Mouse (Mus musculus): ENCODE measurements around the gene Nfia. TPM values are rescaled to one million over a fixed set of nuclear protein-coding genes. Genes with fewer than 3 reads are reported as not detected.

Gene Nfia
- polyA plus RNA-seq, 1 experiment, result 8.1 TPM

DNA sequence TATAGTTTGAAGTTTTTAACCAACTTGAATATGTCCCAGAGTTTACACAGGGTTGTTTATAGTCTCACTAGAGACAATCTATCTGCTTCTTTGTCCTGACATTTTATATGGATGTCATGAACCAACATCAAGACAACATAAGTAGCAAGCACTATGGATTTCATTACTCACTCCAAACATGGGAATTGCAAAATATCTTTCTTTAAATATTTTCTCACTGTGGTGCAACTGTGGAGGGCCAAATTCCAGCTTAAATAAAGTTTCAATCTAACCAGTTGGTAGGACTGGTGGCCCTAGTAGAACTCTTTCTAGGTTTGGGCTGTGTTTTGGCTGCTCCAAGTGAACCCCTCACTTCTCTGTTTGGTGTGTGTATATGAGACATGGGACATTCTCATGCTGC, 43.5 kb downstream of the Nfia start:
- Histone ChIP-seq H3K27me3 (ENCODE audit: control insufficient read depth, insufficient read depth, low read length) (no peaks in the 10 kb centered on the region), H3K4me3 (ENCODE audit: control insufficient read depth, low read depth, low read length) (no peak overlapping the region)
- TF ChIP-seq POLR2A (IDR thresholded peaks at IDR 0.05; ENCODE audit: control insufficient read depth, low read depth, low read length) (no peak), CTCF (IDR thresholded peaks at IDR 0.05; ENCODE audit: control insufficient read depth, insufficient read depth, insufficient replicate concordance, low read depth, low read length) (no peak)

GRCm38 (mm10) chr4:97816753-97817152, 44.2 kb downstream of the Nfia start:
- Histone ChIP-seq H3K36me3 (ENCODE audit: control insufficient read depth, insufficient read depth, low read length) (no peaks in the 10 kb centered on the region), H3K4me1 (ENCODE audit: control insufficient read depth, insufficient read depth, low read length) (no peaks in the 10 kb centered on the region), H3K4me3 (ENCODE audit: control insufficient read depth, low read depth, low read length) (no peak overlapping the region), H3K27me3 (ENCODE audit: control insufficient read depth, insufficient read depth, low read length) (no peaks in the 10 kb centered on the region), H3K27ac (ENCODE audit: control insufficient read depth, insufficient read depth, low read depth, low read length) (no peak overlapping the region)
- TF ChIP-seq POLR2A (IDR thresholded peaks at IDR 0.05; ENCODE audit: control insufficient read depth, low read depth, low read length), result no peak
- no peak for TF ChIP-seq CTCF (IDR thresholded peaks at IDR 0.05; ENCODE audit: control insufficient read depth, insufficient read depth, insufficient replicate concordance, low read depth, low read length)

More for the DNA sequence above, 43.5 kb downstream of the Nfia start:
- Histone ChIP-seq H3K36me3 (ENCODE audit: control insufficient read depth, insufficient read depth, low read length) (no peaks in the 10 kb centered on the region), H3K27ac (ENCODE audit: control insufficient read depth, insufficient read depth, low read depth, low read length) (no peak overlapping the region), H3K4me1 (ENCODE audit: control insufficient read depth, insufficient read depth, low read length) (no peaks in the 10 kb centered on the region)

DNA sequence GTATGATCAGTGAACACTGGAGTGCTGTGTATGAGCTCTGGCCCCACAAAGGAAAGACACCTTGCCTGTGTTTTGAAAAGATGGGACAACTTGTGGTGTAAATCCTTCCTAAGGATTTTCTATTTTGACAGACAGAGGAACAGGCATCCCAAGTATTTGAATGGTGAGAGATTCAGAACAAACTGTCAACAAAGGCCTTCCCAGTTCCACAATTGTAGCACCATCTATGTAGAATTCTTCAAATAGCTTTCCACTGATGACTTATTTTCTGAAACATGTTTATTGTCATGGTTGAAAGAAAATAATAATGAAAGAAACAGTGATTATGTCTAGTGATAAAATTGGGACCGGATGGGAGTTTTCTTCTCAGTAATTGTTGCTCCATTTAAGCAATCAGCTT, 45.2 kb downstream of the Nfia start:
- H3K4me1 ChIP-seq (ENCODE audit: control insufficient read depth, insufficient read depth, low read length), result no peaks in the 10 kb centered on the region
- no peak overlapping the region for H3K4me3 ChIP-seq (ENCODE audit: control insufficient read depth, low read depth, low read length)
- TF ChIP-seq POLR2A (IDR thresholded peaks at IDR 0.05; ENCODE audit: control insufficient read depth, low read depth, low read length), result no peak
- no peak for TF ChIP-seq CTCF (IDR thresholded peaks at IDR 0.05; ENCODE audit: control insufficient read depth, insufficient read depth, insufficient replicate concordance, low read depth, low read length)
- no peaks in the 10 kb centered on the region for H3K36me3 ChIP-seq (ENCODE audit: control insufficient read depth, insufficient read depth, low read length)
- no peaks in the 10 kb centered on the region for H3K27me3 ChIP-seq (ENCODE audit: control insufficient read depth, insufficient read depth, low read length)
- no peak overlapping the region for H3K27ac ChIP-seq (ENCODE audit: control insufficient read depth, insufficient read depth, low read depth, low read length)

DNA sequence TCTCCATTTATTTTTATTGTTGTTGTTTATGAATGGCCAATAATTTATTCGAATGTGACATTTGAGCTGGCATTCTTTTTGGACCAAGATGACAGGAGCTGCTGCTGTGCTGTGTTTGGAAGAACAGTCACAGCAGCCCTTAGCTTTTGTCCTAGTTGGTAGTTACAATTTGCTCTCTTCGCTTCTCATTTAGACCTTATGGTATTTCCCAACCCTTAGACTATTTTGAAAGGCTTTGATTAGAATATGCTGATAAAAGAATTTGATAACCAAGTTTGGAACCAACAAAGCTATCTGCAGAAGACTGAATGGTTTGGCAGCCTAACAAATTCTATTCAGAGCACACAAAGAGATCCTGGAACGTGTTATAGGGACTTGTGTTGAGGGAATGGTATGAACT, 46.0 kb downstream of the Nfia start:
- TF ChIP-seq CTCF (IDR thresholded peaks at IDR 0.05; ENCODE audit: control insufficient read depth, insufficient read depth, insufficient replicate concordance, low read depth, low read length), result no peak
- TF ChIP-seq POLR2A (IDR thresholded peaks at IDR 0.05; ENCODE audit: control insufficient read depth, low read depth, low read length), result no peak
- no peak overlapping the region for H3K4me3 ChIP-seq (ENCODE audit: control insufficient read depth, low read depth, low read length)
- no peaks in the 10 kb centered on the region for H3K4me1 ChIP-seq (ENCODE audit: control insufficient read depth, insufficient read depth, low read length)
- no peaks in the 10 kb centered on the region for H3K27me3 ChIP-seq (ENCODE audit: control insufficient read depth, insufficient read depth, low read length)
- H3K36me3 ChIP-seq (ENCODE audit: control insufficient read depth, insufficient read depth, low read length), result no peaks in the 10 kb centered on the region
- no peak overlapping the region for H3K27ac ChIP-seq (ENCODE audit: control insufficient read depth, insufficient read depth, low read depth, low read length)

GRCm38 (mm10) chr4:97819101-97819500, 46.6 kb downstream of the Nfia start:
- Histone ChIP-seq H3K27me3 (ENCODE audit: control insufficient read depth, insufficient read depth, low read length) (no peaks in the 10 kb centered on the region), H3K36me3 (ENCODE audit: control insufficient read depth, insufficient read depth, low read length) (no peaks in the 10 kb centered on the region), H3K4me3 (ENCODE audit: control insufficient read depth, low read depth, low read length) (no peak overlapping the region), H3K27ac (ENCODE audit: control insufficient read depth, insufficient read depth, low read depth, low read length) (no peak overlapping the region), H3K4me1 (ENCODE audit: control insufficient read depth, insufficient read depth, low read length) (no peaks in the 10 kb centered on the region)
- TF ChIP-seq POLR2A (IDR thresholded peaks at IDR 0.05; ENCODE audit: control insufficient read depth, low read depth, low read length), result no peak
- TF ChIP-seq CTCF (IDR thresholded peaks at IDR 0.05; ENCODE audit: control insufficient read depth, insufficient read depth, insufficient replicate concordance, low read depth, low read length), result no peak

DNA sequence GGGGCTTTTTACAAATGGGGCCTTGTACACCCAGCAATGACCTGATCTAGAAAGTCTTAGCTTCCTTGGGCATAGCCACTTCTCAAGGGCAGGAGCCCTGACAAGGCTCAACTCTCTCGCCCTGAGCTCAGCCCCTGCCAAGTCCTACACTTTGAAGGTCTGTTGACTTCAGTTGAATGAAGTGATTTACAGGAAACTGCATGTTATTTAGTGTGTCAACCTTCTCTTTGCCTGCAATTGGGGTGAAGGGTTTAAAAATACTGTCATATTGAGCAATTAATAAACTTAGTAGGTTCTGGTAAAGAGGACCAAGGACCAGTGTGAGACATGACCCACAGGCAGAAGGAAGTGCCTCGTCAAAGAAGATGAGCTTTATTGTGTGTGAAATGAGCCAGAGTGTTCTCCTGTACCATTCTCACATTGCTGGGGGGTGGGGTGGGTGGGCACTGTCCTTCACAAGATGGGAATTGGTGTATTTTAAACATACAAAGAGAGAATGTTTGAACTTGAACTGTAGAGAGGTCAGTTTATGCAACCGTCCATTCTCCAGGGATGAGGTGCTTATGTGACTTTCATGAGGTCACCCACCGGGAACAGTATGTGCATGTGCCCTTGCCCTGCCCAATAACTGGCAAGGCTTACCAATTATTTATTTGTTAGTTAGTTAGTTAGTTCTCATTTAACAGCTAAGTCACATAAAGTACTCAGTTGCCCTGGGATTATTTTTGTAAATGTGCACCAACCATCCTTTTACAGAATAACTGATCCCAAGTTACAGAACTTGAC, 48.1 kb downstream of the Nfia start:
- TF ChIP-seq CTCF (IDR thresholded peaks at IDR 0.05; ENCODE audit: control insufficient read depth, insufficient read depth, insufficient replicate concordance, low read depth, low read length), result no peak
- no peak for TF ChIP-seq POLR2A (IDR thresholded peaks at IDR 0.05; ENCODE audit: control insufficient read depth, low read depth, low read length)
- H3K36me3 ChIP-seq (ENCODE audit: control insufficient read depth, insufficient read depth, low read length), result no peaks in the 10 kb centered on the region
- no peak overlapping the region for H3K27ac ChIP-seq (ENCODE audit: control insufficient read depth, insufficient read depth, low read depth, low read length)
- no peaks in the 10 kb centered on the region for H3K4me1 ChIP-seq (ENCODE audit: control insufficient read depth, insufficient read depth, low read length)
- H3K4me3 ChIP-seq (ENCODE audit: control insufficient read depth, low read depth, low read length), result no peak overlapping the region
- no peaks in the 10 kb centered on the region for H3K27me3 ChIP-seq (ENCODE audit: control insufficient read depth, insufficient read depth, low read length)

GRCm38 (mm10) chr4:97821556-97822251, 49.2 kb downstream of the Nfia start:
- Histone ChIP-seq H3K4me1 (ENCODE audit: control insufficient read depth, insufficient read depth, low read length) (no peaks in the 10 kb centered on the region), H3K4me3 (ENCODE audit: control insufficient read depth, low read depth, low read length) (no peak overlapping the region), H3K27me3 (ENCODE audit: control insufficient read depth, insufficient read depth, low read length) (no peaks in the 10 kb centered on the region), H3K36me3 (ENCODE audit: control insufficient read depth, insufficient read depth, low read length) (no peaks in the 10 kb centered on the region), H3K27ac (ENCODE audit: control insufficient read depth, insufficient read depth, low read depth, low read length) (no peak overlapping the region)
- TF ChIP-seq CTCF (IDR thresholded peaks at IDR 0.05; ENCODE audit: control insufficient read depth, insufficient read depth, insufficient replicate concordance, low read depth, low read length) (no peak), POLR2A (IDR thresholded peaks at IDR 0.05; ENCODE audit: control insufficient read depth, low read depth, low read length) (no peak)
